Mouse (Mus musculus): ENCODE data around the gene Trappc10.
"Not testable (repeated sequence)": the region's sequence is repeated elsewhere in the genome, so short reads cannot be mapped to it uniquely, and the experiment has no call there.

Gene Trappc10

DNA sequence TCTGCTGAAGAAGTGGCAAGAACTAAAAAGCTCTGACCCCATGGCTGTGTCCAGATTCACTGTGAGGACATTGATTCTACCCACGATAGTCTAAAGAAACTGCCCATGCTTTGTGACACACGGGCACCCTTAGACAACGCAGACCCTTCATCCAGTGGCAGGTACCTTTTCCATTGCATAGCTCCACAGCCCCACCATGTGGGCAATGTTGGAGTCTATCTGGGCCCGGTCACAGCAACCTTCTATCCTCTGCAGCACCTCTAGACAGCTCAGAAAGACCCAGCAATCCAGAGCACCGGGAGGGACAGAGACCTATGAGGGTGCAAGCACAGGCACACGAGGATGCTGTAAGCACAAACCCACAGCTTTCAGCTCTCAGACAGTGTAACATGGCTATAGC lies 33.1 kb downstream of the Trappc10 start:
- no peak for DNase-seq (ENCODE audit: low spot score in 2 of 2)

GRCm38 (mm10) chr10:78201182-78201581 lies 43.3 kb downstream of the Trappc10 start:
- DNase-seq (ENCODE audit: low spot score in 2 of 2): no peak

DNA sequence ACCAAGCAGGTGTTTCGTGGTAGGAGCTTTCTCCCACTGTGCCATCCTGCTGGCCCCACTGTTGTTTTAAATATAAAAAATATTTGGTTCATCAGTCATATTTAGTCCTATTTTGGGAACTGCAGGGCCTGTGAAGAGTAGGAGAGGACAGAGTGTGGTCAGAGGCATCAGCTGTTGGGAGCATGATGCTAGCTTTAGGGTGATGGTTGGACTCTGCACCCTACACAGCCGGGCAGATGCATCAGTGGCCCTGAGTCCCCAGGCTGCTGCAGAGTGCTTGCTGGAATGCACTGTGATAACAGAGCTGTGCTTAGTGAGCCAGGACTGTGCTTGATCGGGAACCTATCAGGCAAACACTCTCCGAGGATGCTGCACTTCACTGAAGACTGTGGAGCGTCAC lies 51.5 kb downstream of the Trappc10 start:
- no peak for DNase-seq (ENCODE audit: low spot score in 2 of 2)

DNA sequence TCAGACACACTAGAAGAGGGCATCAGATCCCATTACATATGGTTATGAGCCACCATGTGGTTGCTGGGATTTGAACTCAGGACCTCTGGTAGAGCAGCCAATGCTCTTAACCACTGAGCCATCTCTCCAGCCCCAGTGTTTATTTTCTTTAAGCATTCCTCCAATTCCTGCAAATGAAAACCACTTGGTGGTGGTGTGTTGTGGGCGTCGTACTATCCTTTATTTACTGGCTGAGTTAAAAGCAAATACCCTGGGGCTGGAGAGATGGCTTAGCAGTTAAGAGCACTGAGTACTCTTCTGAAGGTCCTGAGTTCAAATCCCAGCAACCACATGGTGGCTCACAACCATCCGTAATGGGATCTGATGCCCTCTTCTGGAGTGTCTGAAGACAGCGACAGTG lies 58.4 kb downstream of the Trappc10 start:
- not testable (repeated sequence) for DNase-seq (ENCODE audit: low spot score in 2 of 2)

DNA sequence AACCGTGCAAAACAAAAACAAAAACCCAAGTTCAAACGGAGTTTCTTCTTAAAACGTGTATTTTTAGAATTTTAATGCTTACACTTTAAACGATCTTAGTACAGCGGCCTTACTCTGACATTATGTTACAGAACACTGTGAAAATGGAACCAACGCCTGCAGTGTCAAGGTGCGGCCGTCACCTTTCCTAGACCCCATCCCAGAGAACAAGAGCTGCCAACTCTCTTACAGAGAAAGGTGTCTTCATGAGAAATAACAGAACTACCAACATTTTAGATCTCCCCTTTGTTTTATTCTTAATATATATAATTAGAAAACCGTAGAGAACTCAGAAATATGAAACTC lies 59.1 kb downstream of the Trappc10 start:
- no peak for DNase-seq (ENCODE audit: low spot score in 2 of 2)

DNA sequence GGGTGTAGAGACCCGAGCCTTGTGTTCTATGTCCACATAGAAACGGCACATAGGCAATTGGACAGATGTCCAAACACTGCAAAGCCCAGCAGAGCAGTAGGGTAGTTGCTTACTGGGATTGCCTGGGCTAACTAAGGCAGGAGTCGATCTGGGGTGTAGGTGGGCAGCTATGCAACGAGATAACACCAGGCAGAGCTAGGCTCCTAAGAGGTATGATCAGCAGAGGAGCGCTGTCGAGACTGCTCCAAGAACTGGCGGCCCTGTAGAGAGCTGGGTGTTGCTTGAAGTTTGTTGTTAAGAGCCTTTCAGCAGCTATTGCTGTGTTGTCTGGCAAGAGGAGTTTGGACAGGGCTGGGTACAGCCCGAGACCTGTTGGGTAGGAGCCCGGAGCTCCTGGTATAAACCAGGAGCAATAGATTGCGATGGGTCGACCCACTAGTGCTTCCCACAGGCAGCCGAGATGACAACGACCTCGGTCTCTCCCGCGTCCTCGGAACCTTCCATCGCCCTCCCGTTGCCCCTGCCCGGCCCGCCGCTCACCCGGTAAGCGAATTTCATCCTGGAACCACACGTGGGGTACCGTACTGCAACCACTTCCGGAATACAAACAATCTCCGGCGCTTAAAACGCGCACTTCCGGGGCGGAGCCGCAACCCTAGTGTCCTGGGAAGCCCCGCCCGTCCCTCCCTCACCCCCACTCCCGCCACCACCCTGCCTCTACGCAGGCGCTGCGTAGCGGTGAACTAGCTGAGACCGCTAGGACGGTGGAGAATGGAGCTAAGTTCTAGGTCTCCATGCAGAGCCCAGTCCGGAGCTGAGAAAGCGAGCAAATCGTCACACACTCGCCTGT lies 59.7 kb downstream of the Trappc10 start, which contains the start of gene Pwp2:
Pwp2 (minus strand) TSS at position 619 of the 850 bp plus-strand sequence.
- peak; percentile 69 to 79 for DNase-seq (ENCODE audit: low spot score in 2 of 2)

DNA sequence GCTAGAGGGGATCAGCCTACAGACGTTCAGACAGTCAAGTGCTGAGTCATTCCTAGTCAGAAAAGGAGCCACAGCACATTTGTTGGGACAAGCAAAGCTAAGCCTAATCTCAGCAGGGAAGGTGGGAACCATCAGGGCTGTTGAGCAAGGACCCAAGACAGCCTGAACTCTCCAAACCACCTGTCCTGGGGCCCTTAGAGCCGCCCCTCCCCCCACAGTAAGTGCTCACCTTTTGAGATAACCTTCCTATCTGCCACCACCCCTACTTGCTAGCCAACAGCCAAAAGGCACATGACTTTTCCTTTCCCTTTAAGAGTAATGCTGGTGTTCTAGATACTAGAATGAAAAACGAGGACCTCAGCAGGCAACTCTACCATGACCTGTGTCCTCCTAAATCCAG lies 60.9 kb downstream of the Trappc10 start:
- no peak for DNase-seq (ENCODE audit: low spot score in 2 of 2)

DNA sequence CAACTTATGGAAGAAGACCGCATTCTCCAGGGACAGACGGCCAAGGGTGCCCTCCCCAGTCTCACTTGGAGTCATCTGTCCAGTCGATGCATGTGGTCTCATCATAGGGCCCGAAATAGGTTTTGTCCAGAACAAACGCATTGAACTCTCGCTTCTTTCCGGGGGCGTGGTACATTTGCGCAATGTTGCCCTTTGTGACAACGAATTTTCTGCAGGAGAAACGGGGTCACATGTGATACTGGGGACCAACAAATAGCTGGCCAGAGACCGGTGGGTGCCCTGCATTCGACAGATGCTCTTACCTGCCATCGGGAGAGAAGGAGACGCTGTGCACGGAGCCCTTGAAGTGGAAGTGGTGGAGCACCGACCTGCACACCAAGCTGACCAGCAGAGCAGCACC lies 62.1 kb downstream of the Trappc10 start:
- DNase-seq (ENCODE audit: low spot score in 2 of 2): no peak

GRCm38 (mm10) chr10:78174474-78174873 lies 70.0 kb downstream of the Trappc10 start:
- DNase-seq (ENCODE audit: low spot score in 2 of 2): no peak

DNA sequence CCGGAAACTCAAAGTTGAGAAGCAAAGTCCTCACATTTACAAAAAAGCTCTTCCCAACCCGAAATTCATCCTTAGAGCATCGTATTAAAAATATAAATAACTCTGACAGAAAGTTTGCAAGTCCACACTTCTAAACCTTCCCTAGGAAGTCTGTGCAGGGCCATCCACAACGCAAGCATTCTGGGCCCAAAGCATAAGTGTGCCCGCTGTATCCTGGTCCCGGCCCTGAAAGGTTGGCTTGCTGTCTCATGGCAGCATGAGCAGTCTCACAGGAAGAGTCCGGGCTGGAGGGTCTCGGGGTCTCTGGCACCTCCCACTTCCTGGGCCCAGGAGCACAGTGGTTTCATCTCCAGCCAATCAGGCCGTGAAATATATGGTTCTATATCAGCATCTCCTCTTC lies 72.9 kb downstream of the Trappc10 start:
- no peak for DNase-seq (ENCODE audit: low spot score in 2 of 2)

- no peak for DNase-seq (ENCODE audit: low spot score in 2 of 2)
These were observed 73.4 kb downstream of the Trappc10 start for GRCm38 (mm10) chr10:78171057-78171456.

GRCm38 (mm10) chr10:78170445-78170844 lies 74.0 kb downstream of the Trappc10 start:
- DNase-seq (ENCODE audit: low spot score in 2 of 2): no peak

DNA sequence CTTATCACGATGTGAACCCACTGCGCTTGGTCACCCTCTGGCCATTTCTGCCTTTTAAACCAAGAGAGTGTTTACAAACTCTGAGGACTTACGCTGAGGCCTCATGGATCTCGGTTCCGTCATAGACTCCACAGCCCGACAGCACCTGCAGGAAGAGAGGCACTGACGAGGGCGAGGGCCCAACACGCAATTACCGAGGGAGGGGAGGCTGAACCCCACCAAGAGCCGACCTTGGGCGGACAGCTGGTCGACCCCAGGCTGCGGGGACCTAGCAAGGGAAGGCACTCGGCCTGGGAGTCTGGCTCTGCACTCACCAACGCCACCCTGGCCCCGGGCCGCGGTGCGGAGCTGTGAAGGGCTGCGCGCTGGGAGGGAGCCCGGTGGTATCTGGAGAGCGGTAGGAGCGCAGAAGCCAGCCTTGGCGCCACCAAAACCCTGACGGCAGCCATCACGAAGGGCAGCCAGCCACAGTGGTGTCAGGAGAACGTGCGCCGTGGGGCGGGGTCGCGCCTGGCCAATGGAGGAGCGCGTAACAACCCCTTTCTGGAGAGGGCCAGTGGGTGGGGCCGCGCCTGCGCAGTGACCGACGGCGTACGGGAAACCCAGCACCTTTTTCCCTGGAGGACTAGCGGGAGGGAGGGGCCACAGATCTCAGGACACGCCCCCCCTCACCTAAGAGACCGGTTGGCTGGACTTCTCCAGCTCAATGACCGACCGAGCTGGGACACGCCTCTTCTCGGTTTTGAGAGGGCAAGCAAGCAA lies 75.0 kb downstream of the Trappc10 start, which contains the start of gene D10Jhu81e:
D10Jhu81e (minus strand) TSS at position 502 of the 762 bp plus-strand sequence.
- peak; percentile 98 to 99 for DNase-seq (ENCODE audit: low spot score in 2 of 2)

DNA sequence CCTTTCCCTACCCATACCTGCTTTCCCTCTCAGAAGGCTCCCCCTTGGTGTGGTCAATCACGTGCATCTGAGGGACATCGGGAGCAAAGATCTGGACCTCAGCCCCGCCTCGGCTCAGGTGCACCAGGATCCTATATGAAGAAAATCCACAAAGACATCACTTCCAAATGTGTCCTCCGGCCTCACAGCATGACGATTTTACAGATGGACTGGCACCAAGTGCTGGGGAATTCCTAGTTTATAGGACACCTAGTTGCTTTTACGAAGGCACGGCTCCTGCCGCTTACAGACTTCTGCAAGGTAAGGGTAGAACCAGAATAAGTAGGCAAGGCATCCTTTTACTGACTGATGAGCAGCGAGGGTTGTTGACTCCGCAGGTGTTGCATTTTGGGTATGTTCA lies 75.6 kb downstream of the Trappc10 start:
- no peak for DNase-seq (ENCODE audit: low spot score in 2 of 2)

GRCm38 (mm10) chr10:78167775-78168174 lies 76.7 kb downstream of the Trappc10 start:
- no peak for DNase-seq (ENCODE audit: low spot score in 2 of 2)

DNA sequence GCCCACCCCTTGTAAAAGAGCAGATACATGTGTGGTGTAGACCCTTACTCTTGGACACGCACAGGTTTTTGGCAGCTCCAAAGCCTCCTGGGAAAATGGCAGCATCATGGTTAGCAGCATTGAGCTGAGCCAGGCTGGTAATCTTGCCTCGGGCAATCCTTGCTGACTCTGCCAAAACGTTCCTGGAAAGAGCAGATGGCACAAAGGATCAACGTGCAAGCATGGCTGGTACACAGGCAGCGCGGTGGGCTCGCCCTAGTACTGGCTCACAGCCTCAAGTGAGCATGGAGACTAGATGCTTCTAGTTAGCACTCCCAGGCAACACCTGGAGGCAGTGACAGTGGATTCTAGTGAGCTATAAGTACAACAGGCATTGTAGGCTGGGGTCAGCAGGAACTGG lies 77.1 kb downstream of the Trappc10 start:
- no peak for DNase-seq (ENCODE audit: low spot score in 2 of 2)

DNA sequence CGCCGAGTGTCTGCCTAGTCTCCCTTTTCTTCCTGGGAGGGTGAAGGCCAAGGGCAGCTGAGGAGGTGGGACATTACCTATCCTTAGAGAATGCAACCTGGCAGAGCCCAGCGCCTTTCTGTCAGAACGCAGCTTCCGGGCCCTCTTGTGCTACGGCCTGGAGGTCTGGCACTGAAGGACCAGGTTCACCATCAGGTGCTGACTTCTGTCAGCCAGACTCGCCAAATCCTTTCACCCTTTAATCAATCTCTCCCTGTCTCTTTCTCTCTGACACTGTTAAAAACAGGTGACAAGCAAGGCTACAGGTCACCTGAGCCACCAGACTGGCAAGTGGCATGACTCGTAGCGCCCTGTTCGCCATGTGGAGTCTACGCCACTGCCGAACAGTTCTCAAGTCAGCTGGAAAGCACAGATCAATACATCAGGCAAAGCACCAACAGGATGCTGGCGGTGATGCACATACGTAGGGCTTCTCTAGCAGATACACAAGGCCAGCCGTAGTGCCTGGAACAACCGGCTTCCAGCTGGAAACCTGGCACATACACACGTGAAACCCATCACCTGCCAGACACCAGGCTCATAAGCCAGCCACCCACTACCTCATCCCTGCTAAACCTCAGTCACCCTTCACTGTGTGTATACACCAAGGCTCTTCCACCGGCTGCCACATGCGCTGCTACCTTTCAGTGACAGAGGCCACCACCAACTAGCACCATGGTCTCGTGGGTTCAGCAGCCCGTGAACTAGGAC lies 79.0 kb downstream of the Trappc10 start:
- DNase-seq (ENCODE audit: low spot score in 2 of 2): no peak

- no peak for DNase-seq (ENCODE audit: low spot score in 2 of 2)
These were observed 79.7 kb downstream of the Trappc10 start for GRCm38 (mm10) chr10:78164786-78165185.

- DNase-seq (ENCODE audit: low spot score in 2 of 2): peak; percentile 45 to 56
These were observed 80.5 kb downstream of the Trappc10 start for GRCm38 (mm10) chr10:78163923-78164322.

DNA sequence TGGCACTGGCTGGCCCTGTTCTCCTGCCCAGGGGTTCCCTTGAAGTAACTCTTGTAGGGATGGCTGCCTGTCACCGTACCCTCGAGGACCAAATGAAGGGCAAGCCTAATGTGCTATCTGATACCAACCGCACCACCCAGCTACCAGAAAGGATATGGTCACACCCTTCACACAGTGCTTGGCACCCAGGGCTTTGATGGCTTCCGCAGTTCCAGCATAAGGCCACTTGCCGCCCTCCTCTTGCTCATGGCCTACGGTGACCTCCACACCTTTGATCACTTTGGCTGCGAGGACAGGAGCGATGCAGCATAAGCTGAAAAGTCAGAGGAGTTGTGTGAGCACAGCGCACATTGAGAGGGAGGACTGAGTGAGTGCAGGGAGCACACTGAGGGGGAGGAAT lies 81.2 kb downstream of the Trappc10 start:
- DNase-seq (ENCODE audit: low spot score in 2 of 2): no peak

DNA sequence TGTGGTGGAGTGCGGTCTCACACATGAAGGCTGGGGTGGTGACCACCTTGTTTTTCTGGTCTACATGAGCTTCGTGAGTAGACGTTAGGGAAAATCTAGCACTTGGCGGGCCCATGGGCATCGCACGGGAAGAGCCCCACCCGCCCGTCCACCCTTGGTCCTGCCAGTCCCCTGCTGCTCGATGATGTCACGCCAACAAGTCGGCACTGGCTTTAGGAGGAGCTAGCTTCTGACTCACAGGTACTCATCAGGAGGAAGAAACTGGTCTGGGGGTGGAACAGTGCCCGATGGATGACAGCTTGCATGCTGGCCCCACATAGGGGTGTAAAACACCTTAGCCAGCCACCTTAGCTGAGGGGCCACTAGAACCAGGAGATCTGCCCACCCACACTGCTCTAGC lies 81.8 kb downstream of the Trappc10 start:
- peak; percentile 53 to 71 for DNase-seq (ENCODE audit: low spot score in 2 of 2)

GRCm38 (mm10) chr10:78161096-78161495 lies 83.3 kb downstream of the Trappc10 start:
- DNase-seq (ENCODE audit: low spot score in 2 of 2): no peak
